Mouse (Mus musculus): ENCODE measurements around the gene Rpl11. TPM values are rescaled to one million over a fixed set of nuclear protein-coding genes. Genes with fewer than 3 reads are reported as not detected.
"Not testable (repeated sequence)": the region's sequence is repeated elsewhere in the genome, so short reads cannot be mapped to it uniquely, and the experiment has no call there.

Gene Rpl11
- total RNA-seq, 2 experiments from 2014 or later, result 298 to 342 TPM

GRCm38 (mm10) chr4:135986943-135987710, 66.1 kb downstream of the Rpl11 start, which contains the start of gene Pithd1:
Pithd1 (minus strand) TSS chr4:135987264.
- intact Hi-C loops (cut with DNase I; ENCODE audit: low total_unique reads), result no loop called here

GRCm38 (mm10) chr4:135986301-135986942, 66.8 kb downstream of the Rpl11 start:
- DNase-seq, result no peak
- intact Hi-C loops (cut with DNase I; ENCODE audit: low total_unique reads), result no loop called here

More at GRCm38 (mm10) chr4:135986943-135987710, 66.1 kb downstream of the Rpl11 start, which contains the start of gene Pithd1:
- DNase-seq, result peak; percentile 90

GRCm38 (mm10) chr4:135985769-135986168, 67.5 kb downstream of the Rpl11 start:
- intact Hi-C loops (cut with DNase I; ENCODE audit: low total_unique reads), result no loop called here
- no peak for DNase-seq

- DNase-seq, result no peak
- intact Hi-C loops (cut with DNase I; ENCODE audit: low total_unique reads), result no loop called here
These were observed 68.0 kb downstream of the Rpl11 start for GRCm38 (mm10) chr4:135985193-135985592.

GRCm38 (mm10) chr4:135984556-135984955, 68.7 kb downstream of the Rpl11 start:
- intact Hi-C loops (cut with DNase I; ENCODE audit: low total_unique reads), result no loop called here
- no peak for DNase-seq

- no peak for DNase-seq
- intact Hi-C loops (cut with DNase I; ENCODE audit: low total_unique reads), result no loop called here
These were observed 71.6 kb downstream of the Rpl11 start for GRCm38 (mm10) chr4:135981524-135982063.

GRCm38 (mm10) chr4:135980223-135980622, 73.0 kb downstream of the Rpl11 start:
- DNase-seq; intact Hi-C loops (cut with DNase I; ENCODE audit: low total_unique reads): not testable (repeated sequence)

Other genes with a start within 250 kb of the Rpl11 start
- 10 to 100 TPM; 30.9 to 33.0 TPM for gene Srsf10, start 197.7 kb downstream of the Rpl11 start, total RNA-seq (2021)
- 10 to 100 TPM; 44.3 to 59.3 TPM for gene Pnrc2, start 179.6 kb downstream of the Rpl11 start, total RNA-seq (2021)
- under 1 TPM; 0.47 to 0.60 TPM for gene Cnr2, start 158.0 kb downstream of the Rpl11 start, total RNA-seq (2021)
- gene Fuca1, start 132.7 kb downstream of the Rpl11 start, total RNA-seq (2021), result 10 to 100 TPM; 20.6 to 27.8 TPM
- gene Hmgcl, start 107.0 kb downstream of the Rpl11 start, total RNA-seq (2021), result 10 to 100 TPM; 47.2 to 56.6 TPM
- 1 to 10 TPM; 1.2 to 2.1 TPM for gene Gale, start 89.7 kb downstream of the Rpl11 start, total RNA-seq (2021)
- gene Lypla2, start 80.8 kb downstream of the Rpl11 start, total RNA-seq (2021), result 10 to 100 TPM; 28.9 to 29.2 TPM
- 10 to 100 TPM; 20.4 to 21.4 TPM for gene Pithd1, start 66.2 kb downstream of the Rpl11 start, total RNA-seq (2021)
- 10 to 100 TPM; 46.2 to 46.7 TPM for gene Eloa, start 31.7 kb downstream of the Rpl11 start, total RNA-seq (2021)
- gene Id3, start 90.1 kb upstream of the Rpl11 start, total RNA-seq (2021), result 10 to 100 TPM; 28.4 to 28.7 TPM
- gene E2f2, start 119.0 kb upstream of the Rpl11 start, total RNA-seq (2021), result 1 to 10 TPM; 4.0 to 6.5 TPM
- 1 to 10 TPM; 4.0 to 5.9 TPM for gene Asap3, start 152.9 kb upstream of the Rpl11 start, total RNA-seq (2021)
- gene Tcea3, start 194.3 kb upstream of the Rpl11 start, total RNA-seq (2021), result 100 to 1,000 TPM; 212 to 226 TPM
- gene Zfp46, start 231.3 kb upstream of the Rpl11 start, total RNA-seq (2021), result 10 to 100 TPM; 35.9 to 47.2 TPM